Mouse (Mus musculus): Measurements from ENCODE around the gene Pias3. TPM values are rescaled to one million over a fixed set of nuclear protein-coding genes. Genes with fewer than 3 reads are reported as not detected.
"Not testable (repeated sequence)": the region's sequence is repeated elsewhere in the genome, so short reads cannot be mapped to it uniquely, and the experiment has no call there.

The Pias3 gene
- 0.52 and 0.75 TPM in 2 replicates for polyA plus RNA-seq (2012)

- Histone ChIP-seq H3K36me3 (ENCODE audit: control insufficient read depth) (peaks cover 4% of the 10 kb centered on the region; the same call in 1 of the 2 replicates), H3K4me3 (replicated peaks) (peak within 1 kb of the TSS; percentile 83), H3K9me3 (ENCODE audit: control insufficient read depth, low read length) (no peaks in the 10 kb centered on the region), H3K27me3 (ENCODE audit: control insufficient read depth) (peaks cover 12% of the 10 kb centered on the region), H3K4me1 (ENCODE audit: control insufficient read depth) (peaks cover 22% of the 10 kb centered on the region)
- TF ChIP-seq GATA1 (IDR thresholded peaks at IDR 0.05; ENCODE audit: low read length) (no peak), TAL1 (IDR thresholded peaks at IDR 0.05; ENCODE audit: low read length) (no peak)
Measured at GRCm38 (mm10) chr3:96696198-96696765, at the start of gene Pias3. Gene Pias3 (plus strand): TSS chr3:96696384.

GRCm38 (mm10) chr3:96647365-96647764 lies 48.8 kb upstream of the Pias3 start:
- H3K4me3 ChIP-seq (replicated peaks) = no peak overlapping the region
- H3K27me3 ChIP-seq (ENCODE audit: control insufficient read depth) = no peaks in the 10 kb centered on the region
- H3K9me3 ChIP-seq (ENCODE audit: control insufficient read depth, low read length) = no peaks in the 10 kb centered on the region
- H3K4me1 ChIP-seq (ENCODE audit: control insufficient read depth) = no peaks in the 10 kb centered on the region
- no peak for TF ChIP-seq GATA1 (IDR thresholded peaks at IDR 0.05; ENCODE audit: low read length)
- H3K36me3 ChIP-seq (ENCODE audit: control insufficient read depth) = peaks cover 19% of the 10 kb centered on the region

- Histone ChIP-seq H3K27me3 (ENCODE audit: control insufficient read depth) (0 out of 2 replicates have a peak, but pooled peaks cover 2% of the 10 kb centered on the region), H3K4me1 (ENCODE audit: control insufficient read depth) (peaks cover 5% of the 10 kb centered on the region), H3K36me3 (ENCODE audit: control insufficient read depth) (no peaks in the 10 kb centered on the region), H3K4me3 (replicated peaks) (no peak overlapping the region), H3K9me3 (ENCODE audit: control insufficient read depth, low read length) (no peaks in the 10 kb centered on the region)
- TF ChIP-seq GATA1 (IDR thresholded peaks at IDR 0.05; ENCODE audit: low read length) = no peak
- no peak for TF ChIP-seq TAL1 (IDR thresholded peaks at IDR 0.05; ENCODE audit: low read length)
Measured at GRCm38 (mm10) chr3:96660901-96661300, 35.3 kb upstream of the Pias3 start.

GRCm38 (mm10) chr3:96662731-96663316 lies 33.4 kb upstream of the Pias3 start:
- Histone ChIP-seq H3K27me3 (ENCODE audit: control insufficient read depth) (0 out of 2 replicates have a peak, but pooled peaks cover 2% of the 10 kb centered on the region), H3K4me1 (ENCODE audit: control insufficient read depth) (peaks cover 5% of the 10 kb centered on the region), H3K9me3 (ENCODE audit: control insufficient read depth, low read length) (no peaks in the 10 kb centered on the region), H3K4me3 (replicated peaks) (no peak overlapping the region), H3K36me3 (ENCODE audit: control insufficient read depth) (no peaks in the 10 kb centered on the region)
- no peak for TF ChIP-seq TAL1 (IDR thresholded peaks at IDR 0.05; ENCODE audit: low read length)
- TF ChIP-seq GATA1 (IDR thresholded peaks at IDR 0.05; ENCODE audit: low read length) = no peak

- TF ChIP-seq TAL1 (IDR thresholded peaks at IDR 0.05; ENCODE audit: low read length) (no peak), GATA1 (IDR thresholded peaks at IDR 0.05; ENCODE audit: low read length) (no peak)
- Histone ChIP-seq H3K9me3 (ENCODE audit: control insufficient read depth, low read length) (no peaks in the 10 kb centered on the region), H3K4me3 (replicated peaks) (no peak overlapping the region), H3K27me3 (ENCODE audit: control insufficient read depth) (0 out of 2 replicates have a peak, but pooled peaks cover 2% of the 10 kb centered on the region), H3K4me1 (ENCODE audit: control insufficient read depth) (peaks cover 5% of the 10 kb centered on the region), H3K36me3 (ENCODE audit: control insufficient read depth) (no peaks in the 10 kb centered on the region)
Measured at GRCm38 (mm10) chr3:96663432-96664239, 32.5 kb upstream of the Pias3 start.

- Histone ChIP-seq H3K4me1 (ENCODE audit: control insufficient read depth) (peaks cover 17% of the 10 kb centered on the region), H3K27me3 (ENCODE audit: control insufficient read depth) (peaks cover 18% of the 10 kb centered on the region)
- H3K36me3 ChIP-seq (ENCODE audit: control insufficient read depth); H3K9me3 ChIP-seq (ENCODE audit: control insufficient read depth, low read length); H3K4me3 ChIP-seq (replicated peaks): not testable (repeated sequence)
Measured at GRCm38 (mm10) chr3:96665732-96666363, 30.3 kb upstream of the Pias3 start.

GRCm38 (mm10) chr3:96666916-96667315 lies 29.3 kb upstream of the Pias3 start:
- H3K9me3 ChIP-seq (ENCODE audit: control insufficient read depth, low read length) = no peaks in the 10 kb centered on the region
- no peak overlapping the region for H3K4me3 ChIP-seq (replicated peaks)
- peaks cover 17% of the 10 kb centered on the region for H3K4me1 ChIP-seq (ENCODE audit: control insufficient read depth)
- no peaks in the 10 kb centered on the region for H3K36me3 ChIP-seq (ENCODE audit: control insufficient read depth)
- peaks cover 27% of the 10 kb centered on the region for H3K27me3 ChIP-seq (ENCODE audit: control insufficient read depth)
- no peak for TF ChIP-seq TAL1 (IDR thresholded peaks at IDR 0.05; ENCODE audit: low read length)
- no peak for TF ChIP-seq GATA1 (IDR thresholded peaks at IDR 0.05; ENCODE audit: low read length)

GRCm38 (mm10) chr3:96667316-96667715 lies 28.9 kb upstream of the Pias3 start:
- no peak for TF ChIP-seq GATA1 (IDR thresholded peaks at IDR 0.05; ENCODE audit: low read length)
- no peak for TF ChIP-seq TAL1 (IDR thresholded peaks at IDR 0.05; ENCODE audit: low read length)
- H3K36me3 ChIP-seq (ENCODE audit: control insufficient read depth) = no peaks in the 10 kb centered on the region
- peaks cover 31% of the 10 kb centered on the region for H3K27me3 ChIP-seq (ENCODE audit: control insufficient read depth)

More at GRCm38 (mm10) chr3:96667316-96667715, 28.9 kb upstream of the Pias3 start:
- H3K4me3 ChIP-seq (replicated peaks) = no peak overlapping the region
- peaks cover 17% of the 10 kb centered on the region for H3K4me1 ChIP-seq (ENCODE audit: control insufficient read depth)
- H3K9me3 ChIP-seq (ENCODE audit: control insufficient read depth, low read length) = no peaks in the 10 kb centered on the region

All from erythroblast, embryonic 14.5 days (primary cell).